Mouse (Mus musculus) lung, postnatal 0 days (tissue): ENCODE measurements around the gene Khk. TPM values are rescaled to one million over a fixed set of nuclear protein-coding genes. Genes with fewer than 3 reads are reported as not detected.
A peak's percentile ranks its signal among the peaks of the same experiment; 100 is the strongest.

Experiments used
- ATAC-seq: fragments of 200-750 bp; cut with Nextera tagmentation; 2 replicates; pipeline ENCODE4 v1.8.0; 2017; ENCODE audit warnings: moderate library complexity
- DNase-seq: peaks from one replicate; pipeline ENCODE4 v3.0.0-alpha.2; 2016; ENCODE audit warnings: low spot score
- H3K27ac ChIP-seq: fragments of 300-500 bp; sonication (generic); 2 replicates; pipeline ENCODE4 v1.5.1; 2014; ENCODE audit warnings: antibody characterized with exemption, mild to moderate bottlenecking, low read length, mixed read lengths
- H3K27me3 ChIP-seq: fragments of 300-500 bp; sonication (generic); replicated peaks from 2 replicates; pipeline ENCODE4 v1.6.1; 2014; ENCODE audit warnings: low read length, mixed read lengths; ENCODE audit not compliant: insufficient read depth
- H3K36me3 ChIP-seq: fragments of 300-500 bp; sonication (generic); 2 replicates; pipeline ENCODE4 v1.6.1; 2014; ENCODE audit warnings: low read length, mixed read lengths; ENCODE audit not compliant: insufficient read depth
- H3K4me1 ChIP-seq: fragments of 300-500 bp; sonication (generic); 2 replicates; pipeline ENCODE4 v1.6.1; 2014; ENCODE audit warnings: antibody characterized with exemption, low read depth, low read length, mixed read lengths; ENCODE audit not compliant: insufficient read depth
- H3K4me2 ChIP-seq: fragments of 300-500 bp; sonication (generic); replicated peaks from 2 replicates; pipeline ENCODE4 v1.6.1; 2014; ENCODE audit warnings: low read depth, mild to moderate bottlenecking, low read length, moderate library complexity, mixed read lengths
- H3K4me3 ChIP-seq: fragments of 300-500 bp; sonication (generic); 2 replicates; pipeline ENCODE4 v1.5.1; 2014; ENCODE audit warnings: low read depth, low read length
- H3K9ac ChIP-seq: fragments of 300-500 bp; sonication (generic); replicated peaks from 2 replicates; pipeline ENCODE4 v1.6.1; 2014; ENCODE audit warnings: low read depth, mild to moderate bottlenecking
- H3K9me3 ChIP-seq: fragments of 300-500 bp; sonication (generic); 2 replicates; pipeline ENCODE4 v1.6.1; 2016; ENCODE audit warnings: low read length, mixed read lengths
- CTCF ChIP-seq: IDR thresholded peaks from 2 replicates; pipeline ENCODE4 v1.5.1; 2016; ENCODE audit warnings: antibody characterized with exemption, mild to moderate bottlenecking
- EP300 ChIP-seq: IDR thresholded peaks from 2 replicates; pipeline ENCODE4 v1.6.1; 2016; ENCODE audit warnings: antibody characterized with exemption, mild to moderate bottlenecking, control low read depth
- WGBS: fragments of 180-500 bp; shearing (Covaris S2); extraction: QIAGEN DNeasy Blood & Tissue Kit; methylation state at CpG from one replicate; pipeline ENCODE4 v1.1.7; 2014; 5-methylcytosine and 5-hydroxymethylcytosine counted together
- polyA plus RNA-seq: library from polyadenylated mRNA; unstranded; fragments of >200 nt; fragmentation: Nextera tagmentation; extraction: Ambion mirVana; gene quantifications from 2 replicates; pipeline ENCODE4 v1.2.1, GENCODE M21; 2015

Gene Khk
- polyA plus RNA-seq, 1 experiment from 2014 or later = 48.7 TPM

GRCm38 (mm10) chr5:30915974-30916433 lies 5.2 kb upstream of the Khk start:
- no peaks in the 10 kb centered on the region for H3K9me3 ChIP-seq
- peaks cover 12% of the 10 kb centered on the region; the same call in 1 of the 2 replicates for H3K36me3 ChIP-seq
- no peaks in the 10 kb centered on the region for H3K27me3 ChIP-seq
- peak overlapping the region; percentile 82 for H3K27ac ChIP-seq
- peak; percentile 99 for DNase-seq
- TF ChIP-seq EP300 = peak; percentile 93
- peak; percentile 87 for TF ChIP-seq CTCF
- WGBS = 2% methylated on average over 7 of the region's 7 CpGs
- H3K4me1 ChIP-seq = peaks cover 12% of the 10 kb centered on the region; the same call in 1 of the 2 replicates
- H3K4me2 ChIP-seq = peak overlapping the region; percentile 54
- H3K4me3 ChIP-seq = peak overlapping the region; percentile 43; the same call in 1 of the 2 replicates
- peak; percentile 88 for ATAC-seq
- H3K9ac ChIP-seq = no peak overlapping the region

GRCm38 (mm10) chr5:30916841-30917240 lies 4.4 kb upstream of the Khk start:
- H3K36me3 ChIP-seq = peaks cover 12% of the 10 kb centered on the region; the same call in 1 of the 2 replicates
- 90% methylated on average over 9 of the region's 9 CpGs for WGBS
- H3K4me3 ChIP-seq = no peak overlapping the region
- TF ChIP-seq EP300 (no peak), CTCF (no peak)
- H3K4me2 ChIP-seq = no peak overlapping the region
- H3K9ac ChIP-seq = no peak overlapping the region
- H3K27ac ChIP-seq = peak overlapping the region; percentile 77
- H3K9me3 ChIP-seq = no peaks in the 10 kb centered on the region
- no peaks in the 10 kb centered on the region for H3K27me3 ChIP-seq
- DNase-seq (no peak), ATAC-seq (no peak)
- H3K4me1 ChIP-seq = peaks cover 13% of the 10 kb centered on the region

GRCm38 (mm10) chr5:30917348-30917747 lies 3.9 kb upstream of the Khk start:
- TF ChIP-seq EP300 = no peak
- TF ChIP-seq CTCF = no peak
- Histone ChIP-seq H3K36me3 (peaks cover 12% of the 10 kb centered on the region; the same call in 1 of the 2 replicates), H3K4me1 (peaks cover 18% of the 10 kb centered on the region), H3K27me3 (no peaks in the 10 kb centered on the region), H3K27ac (0 out of 2 replicates have a peak overlapping the region, but pooled peaks have one; percentile 77), H3K9me3 (no peaks in the 10 kb centered on the region), H3K4me3 (no peak overlapping the region), H3K4me2 (no peak overlapping the region), H3K9ac (no peak overlapping the region)
- ATAC-seq = no peak
- WGBS = 94% methylated on average over 11 of the region's 11 CpGs
- no peak for DNase-seq

GRCm38 (mm10) chr5:30917891-30918670 lies 3.1 kb upstream of the Khk start:
- no peak overlapping the region for H3K9ac ChIP-seq
- no peak for ATAC-seq

GRCm38 (mm10) chr5:30918691-30919090 lies 2.5 kb upstream of the Khk start:
- H3K4me2 ChIP-seq = no peak overlapping the region
- DNase-seq (no peak), ATAC-seq (no peak)
- TF ChIP-seq EP300 = no peak
- TF ChIP-seq CTCF = no peak
- peaks cover 13% of the 10 kb centered on the region for H3K4me1 ChIP-seq
- no peaks in the 10 kb centered on the region for H3K9me3 ChIP-seq
- H3K27me3 ChIP-seq = no peaks in the 10 kb centered on the region
- WGBS = 93% methylated on average over 8 of the region's 8 CpGs
- peaks cover 12% of the 10 kb centered on the region; the same call in 1 of the 2 replicates for H3K36me3 ChIP-seq
- no peak overlapping the region for H3K27ac ChIP-seq
- H3K4me3 ChIP-seq = no peak overlapping the region
- H3K9ac ChIP-seq = no peak overlapping the region

More at GRCm38 (mm10) chr5:30917891-30918670, 3.1 kb upstream of the Khk start:
- Histone ChIP-seq H3K4me1 (peaks cover 14% of the 10 kb centered on the region), H3K9me3 (no peaks in the 10 kb centered on the region), H3K27me3 (no peaks in the 10 kb centered on the region), H3K4me2 (no peak overlapping the region), H3K4me3 (no peak overlapping the region), H3K27ac (no peak overlapping the region), H3K36me3 (peaks cover 12% of the 10 kb centered on the region; the same call in 1 of the 2 replicates)
- DNase-seq = no peak
- TF ChIP-seq CTCF (no peak), EP300 (no peak)
- 87% methylated on average over 31 of the region's 31 CpGs for WGBS

- H3K4me1 ChIP-seq = peaks cover 13% of the 10 kb centered on the region
- peak; percentile 43 for DNase-seq
- no peak overlapping the region for H3K27ac ChIP-seq
- no peak for TF ChIP-seq EP300
- TF ChIP-seq CTCF = no peak; the same call in 1 of the 2 replicates
- no peak for ATAC-seq
- no peaks in the 10 kb centered on the region for H3K27me3 ChIP-seq
- H3K4me2 ChIP-seq = peak overlapping the region; percentile 75
- 60% methylated on average over 11 of the region's 11 CpGs for WGBS
- peaks cover 12% of the 10 kb centered on the region; the same call in 1 of the 2 replicates for H3K36me3 ChIP-seq
- H3K9ac ChIP-seq = no peak overlapping the region
- no peak overlapping the region for H3K4me3 ChIP-seq
- no peaks in the 10 kb centered on the region for H3K9me3 ChIP-seq
Observed at GRCm38 (mm10) chr5:30919831-30920614, 1.2 kb upstream of the Khk start.
